Mouse (Mus musculus) MEL (cell line): ENCODE measurements around the gene Rnf10.

Experiments
- EP300 ChIP-seq, 2 experiments: IDR thresholded peaks; 2 replicates each; pipeline ENCODE4 v1.6.1; 2011; ENCODE audit warnings: improper control_type of control experiment in 2 of 2, low read length in 2 of 2, low read depth in 1 of 2, mild to moderate bottlenecking in 1 of 2
- GATA1 ChIP-seq: IDR thresholded peaks from 2 replicates; pipeline ENCODE4 v1.6.1; 2011; ENCODE audit warnings: low read depth, low read length, improper control_type of control experiment
- HCFC1 ChIP-seq: IDR thresholded peaks from 2 replicates; pipeline ENCODE4 v1.6.1; 2012; ENCODE audit warnings: low read depth, mild to moderate bottlenecking, inconsistent platforms, low read length, improper control_type of control experiment, moderate library complexity
- MAZ ChIP-seq: IDR thresholded peaks from 2 replicates; pipeline ENCODE4 v1.6.1; 2012; ENCODE audit warnings: low read depth, mild to moderate bottlenecking, inconsistent platforms, low read length, improper control_type of control experiment
- POLR2A ChIP-seq, 2 experiments: IDR thresholded peaks; 2 replicates each; pipeline ENCODE4 v1.6.1; 2011 to 2012; ENCODE audit warnings: low read length in 2 of 2, mild to moderate bottlenecking in 2 of 2, control low read depth in 1 of 2, improper control_type of control experiment in 1 of 2, low read depth in 1 of 2, moderate library complexity in 1 of 2; ENCODE audit not compliant: control insufficient read depth in 1 of 2, insufficient read depth in 1 of 2, poor library complexity in 1 of 2
- POLR2AphosphoS2 ChIP-seq: IDR thresholded peaks from 2 replicates; pipeline ENCODE4 v1.6.1; 2011; ENCODE audit warnings: low read length, improper control_type of control experiment

- no peak for TF ChIP-seq GATA1
- TF ChIP-seq POLR2A (IDR thresholded peaks at IDR 0.05; ENCODE audit: control insufficient read depth in 1 of 2, insufficient read depth in 1 of 2, low read depth in 1 of 2, low read length in 2 of 2, poor library complexity in 1 of 2): no peak
- no peak for TF ChIP-seq HCFC1
- no peak for TF ChIP-seq POLR2AphosphoS2
- no peak for TF ChIP-seq MAZ
- TF ChIP-seq EP300 (IDR thresholded peaks at IDR 0.05; ENCODE audit: low read depth in 1 of 2, low read length in 2 of 2): no peak
These were observed 60.2 kb downstream of the Rnf10 start for GRCm38 (mm10) chr5:115212451-115212850.
